Mouse (Mus musculus) liver, embryonic 11.5 days (tissue): ENCODE results near the gene Enox1. TPM values are rescaled to one million over a fixed set of nuclear protein-coding genes. Genes with fewer than 3 reads are reported as not detected.

Source experiments
- ATAC-seq: fragments of 200-750 bp; cut with Nextera tagmentation; replicated peaks from 2 replicates; pipeline ENCODE4 v1.8.0; 2017; ENCODE audit warnings: moderate number of reproducible peaks, mild to moderate bottlenecking, moderate TSS enrichment, moderate library complexity; ENCODE audit not compliant: low FRiP score
- DNase-seq: peaks from one replicate; pipeline ENCODE4 v3.0.0-alpha.2; 2017; ENCODE audit warnings: low spot score
- H3K27ac ChIP-seq: fragments of 300-500 bp; sonication (generic); 2 replicates; pipeline ENCODE4 v1.5.1; 2014; ENCODE audit warnings: mild to moderate bottlenecking, low read depth, low read length, control low read depth
- H3K27me3 ChIP-seq: fragments of 300-500 bp; sonication (generic); replicated peaks from 2 replicates; pipeline ENCODE4 v1.6.1; 2014; ENCODE audit warnings: low read length, mixed read lengths; ENCODE audit not compliant: control insufficient read depth, insufficient read depth
- H3K36me3 ChIP-seq: fragments of 300-500 bp; sonication (generic); 2 replicates; pipeline ENCODE4 v1.6.1; 2014; ENCODE audit warnings: mild to moderate bottlenecking, low read length, moderate library complexity, mixed read lengths; ENCODE audit not compliant: control insufficient read depth, insufficient read depth
- H3K4me1 ChIP-seq: fragments of 300-500 bp; sonication (generic); replicated peaks from 2 replicates; pipeline ENCODE4 v1.6.1; 2014; ENCODE audit warnings: low read length, mixed read lengths; ENCODE audit not compliant: control insufficient read depth, insufficient read depth
- H3K4me2 ChIP-seq: fragments of 300-500 bp; sonication (generic); 2 replicates; pipeline ENCODE4 v1.6.1; 2014; ENCODE audit warnings: mild to moderate bottlenecking, control low read depth, moderate library complexity
- H3K4me3 ChIP-seq: fragments of 300-500 bp; sonication (generic); 2 replicates; pipeline ENCODE4 v1.5.1; 2014; ENCODE audit warnings: low read depth, low read length, control low read depth
- H3K9ac ChIP-seq: fragments of 300-500 bp; sonication (generic); 2 replicates; pipeline ENCODE4 v1.6.1; 2014; ENCODE audit warnings: low read depth, low read length, control low read depth
- H3K9me3 ChIP-seq: fragments of 300-500 bp; sonication (generic); 2 replicates; pipeline ENCODE4 v1.6.1; 2016; ENCODE audit warnings: low read length, inconsistent platforms, mixed read lengths; ENCODE audit not compliant: control insufficient read depth
- WGBS: fragments of 180-500 bp; shearing (Covaris S2); extraction: QIAGEN DNeasy Blood & Tissue Kit; methylation state at CpG from one replicate; pipeline ENCODE4 v1.1.7; 2014; 5-methylcytosine and 5-hydroxymethylcytosine counted together
- polyA plus RNA-seq: library from polyadenylated mRNA; unstranded; fragments of >200 nt; fragmentation: Nextera tagmentation; extraction: Ambion mirVana; gene quantifications from 2 replicates; pipeline ENCODE4 v1.2.1, GENCODE M21; 2014

Gene Enox1
- polyA plus RNA-seq, 1 experiment from 2014 or later: 0.92 TPM

DNA sequence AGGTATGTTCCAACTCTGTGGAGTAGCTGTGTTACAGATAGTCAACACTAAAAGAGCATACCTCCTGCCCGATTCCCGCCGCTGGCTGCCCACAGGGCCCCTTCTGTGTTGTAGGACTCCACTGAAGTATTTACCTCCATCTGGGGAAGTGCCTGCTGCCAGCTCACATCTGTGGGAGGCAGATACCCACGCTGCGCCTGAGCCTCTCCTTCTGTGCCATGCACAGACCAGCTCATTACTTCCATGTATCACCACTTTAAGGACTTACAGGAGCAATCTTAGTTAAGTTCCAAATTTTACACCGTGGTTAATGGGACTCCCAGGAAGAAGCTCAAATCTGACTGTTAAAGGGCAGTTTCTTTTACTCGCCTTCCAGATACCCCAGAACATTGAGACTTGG is 23.7 kb downstream of the Enox1 start:
- H3K36me3 ChIP-seq: no peaks in the 10 kb centered on the region
- ATAC-seq (no peak), DNase-seq (no peak)
- no peak overlapping the region for H3K4me2 ChIP-seq
- no peaks in the 10 kb centered on the region for H3K4me1 ChIP-seq
- no peaks in the 10 kb centered on the region for H3K9me3 ChIP-seq
- WGBS: 82% methylated on average over 7 of the region's 7 CpGs
- no peak overlapping the region for H3K4me3 ChIP-seq
- no peak overlapping the region for H3K27ac ChIP-seq
- no peaks in the 10 kb centered on the region for H3K27me3 ChIP-seq
- no peak overlapping the region for H3K9ac ChIP-seq

DNA sequence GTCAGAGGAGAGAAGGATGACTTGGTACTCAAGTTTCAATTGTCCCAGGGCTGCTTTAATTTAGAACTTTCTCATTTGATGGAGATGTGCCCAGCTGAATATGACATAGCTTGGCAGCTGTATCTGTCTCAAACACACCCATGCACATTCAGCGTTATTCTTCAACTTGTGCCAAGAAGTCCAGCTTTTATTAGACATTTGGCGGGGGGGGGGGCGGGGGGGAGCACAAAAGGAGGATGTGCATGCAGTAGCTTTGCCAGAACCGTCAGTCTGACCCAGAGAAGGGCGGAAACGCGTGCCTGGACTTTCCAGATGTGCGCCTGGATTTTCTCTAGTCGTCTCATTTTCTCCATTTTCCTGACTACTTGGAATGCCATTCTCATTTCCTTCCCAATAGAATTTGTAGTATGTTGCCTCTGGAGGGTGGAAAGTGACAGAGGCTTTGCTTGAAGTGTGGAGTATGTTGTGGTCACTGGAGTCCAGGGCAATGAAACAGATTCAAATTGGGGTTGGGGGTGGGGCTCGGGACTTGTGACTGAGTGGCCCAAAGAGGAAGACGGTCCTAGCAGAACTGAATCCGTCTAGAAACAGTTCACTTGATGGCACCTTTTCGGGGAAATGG is 24.3 kb downstream of the Enox1 start:
- no peaks in the 10 kb centered on the region for H3K4me1 ChIP-seq
- H3K27me3 ChIP-seq: no peaks in the 10 kb centered on the region
- no peaks in the 10 kb centered on the region for H3K36me3 ChIP-seq
- H3K9ac ChIP-seq: no peak overlapping the region
- H3K4me3 ChIP-seq: no peak overlapping the region
- DNase-seq (no peak), ATAC-seq (no peak)
- no peaks in the 10 kb centered on the region for H3K9me3 ChIP-seq
- 66% methylated on average over 13 of the region's 13 CpGs for WGBS
- H3K4me2 ChIP-seq: no peak overlapping the region
- H3K27ac ChIP-seq: no peak overlapping the region

DNA sequence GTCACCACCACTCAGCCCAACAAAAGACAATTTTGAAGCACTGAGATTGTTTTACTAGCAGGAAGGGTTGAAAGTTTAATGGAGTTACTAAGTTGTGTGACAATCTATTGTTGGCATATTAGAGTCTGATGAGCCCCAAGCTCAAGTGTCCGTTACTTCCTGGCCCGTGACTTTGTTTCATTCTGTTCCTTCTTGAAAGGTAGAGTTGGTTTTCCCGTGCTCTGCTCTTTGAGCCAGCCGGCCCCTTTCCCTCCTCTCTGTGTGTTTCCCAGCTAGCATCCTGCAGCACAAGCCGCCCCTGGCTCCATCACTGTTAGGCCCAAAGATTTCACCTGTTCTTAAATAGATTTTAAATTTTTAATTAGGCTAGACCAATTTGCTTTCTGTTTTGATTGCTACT is 26.9 kb downstream of the Enox1 start:
- Histone ChIP-seq H3K9ac (no peak overlapping the region), H3K36me3 (no peaks in the 10 kb centered on the region), H3K9me3 (no peaks in the 10 kb centered on the region), H3K27ac (no peak overlapping the region), H3K4me3 (no peak overlapping the region), H3K4me1 (no peaks in the 10 kb centered on the region), H3K27me3 (no peaks in the 10 kb centered on the region), H3K4me2 (no peak overlapping the region)
- DNase-seq: no peak
- 82% methylated on average over 5 of the region's 5 CpGs for WGBS
- no peak for ATAC-seq

DNA sequence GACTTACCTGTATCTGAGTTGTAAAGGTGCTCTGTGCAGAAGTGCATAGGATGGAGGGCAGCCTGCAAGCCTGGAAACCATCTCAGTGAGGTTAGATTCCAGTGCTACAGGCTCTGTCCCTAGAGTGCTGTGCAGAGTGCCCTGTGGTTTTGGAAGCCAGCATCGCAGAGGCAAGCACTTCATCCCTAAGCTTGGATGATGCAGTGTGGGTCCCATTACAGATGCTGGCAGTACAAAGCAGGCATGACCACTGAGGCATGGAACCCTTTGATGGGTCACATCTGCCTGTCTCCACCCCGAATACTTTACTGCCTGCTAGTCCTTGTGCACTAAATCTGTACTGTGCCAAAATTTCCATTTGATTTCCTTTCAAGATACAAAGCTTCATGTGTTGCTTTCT is 33.6 kb downstream of the Enox1 start:
- H3K9me3 ChIP-seq: no peaks in the 10 kb centered on the region
- H3K9ac ChIP-seq: no peak overlapping the region
- no peaks in the 10 kb centered on the region for H3K27me3 ChIP-seq
- DNase-seq (no peak), ATAC-seq (no peak)
- no peak overlapping the region for H3K4me2 ChIP-seq
- no peak overlapping the region for H3K27ac ChIP-seq
- 79% methylated on average over 2 of the region's 2 CpGs for WGBS
- H3K4me3 ChIP-seq: no peak overlapping the region
- no peaks in the 10 kb centered on the region for H3K4me1 ChIP-seq
- no peaks in the 10 kb centered on the region for H3K36me3 ChIP-seq

DNA sequence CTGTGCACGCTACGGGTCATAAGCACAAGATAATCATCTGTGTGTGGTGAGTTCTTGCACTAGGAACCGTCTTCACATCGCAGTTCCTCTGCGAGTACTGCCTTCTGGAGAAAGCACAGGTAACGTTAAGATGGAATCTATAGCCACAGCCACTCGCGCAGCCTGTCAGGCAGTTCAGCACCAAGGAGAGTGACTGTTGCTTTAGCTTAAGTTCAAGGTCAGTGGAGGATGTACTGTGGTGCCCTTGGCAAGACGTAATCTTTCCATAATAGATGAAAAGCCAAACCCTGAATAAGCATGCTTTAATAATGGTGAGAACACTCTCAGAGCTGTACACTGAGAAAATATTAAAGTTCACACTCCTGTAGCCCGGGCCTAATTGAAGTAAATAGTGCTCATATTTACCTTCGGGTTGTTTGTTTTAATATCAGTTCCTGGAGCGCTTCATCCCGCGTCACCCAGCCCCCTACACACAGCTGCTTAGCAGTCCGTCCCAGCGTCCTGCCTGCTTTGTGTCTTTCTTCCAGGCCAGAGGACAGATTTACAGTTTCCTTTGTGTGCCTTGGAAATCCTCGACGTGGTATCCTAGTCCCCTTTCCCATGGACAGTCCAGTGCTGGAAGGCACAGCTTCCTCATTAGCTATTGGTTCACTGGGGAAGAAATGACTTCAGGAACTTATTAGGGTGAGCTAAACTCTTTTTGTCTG is 38.9 kb downstream of the Enox1 start:
- WGBS: 59% methylated on average over 18 of the region's 18 CpGs
- no peak for ATAC-seq
- no peak overlapping the region for H3K27ac ChIP-seq
- no peak overlapping the region for H3K4me3 ChIP-seq
- H3K36me3 ChIP-seq: no peaks in the 10 kb centered on the region
- H3K9me3 ChIP-seq: no peaks in the 10 kb centered on the region
- no peaks in the 10 kb centered on the region for H3K4me1 ChIP-seq
- H3K4me2 ChIP-seq: no peak overlapping the region
- DNase-seq: no peak
- no peak overlapping the region for H3K9ac ChIP-seq
- H3K27me3 ChIP-seq: no peaks in the 10 kb centered on the region

DNA sequence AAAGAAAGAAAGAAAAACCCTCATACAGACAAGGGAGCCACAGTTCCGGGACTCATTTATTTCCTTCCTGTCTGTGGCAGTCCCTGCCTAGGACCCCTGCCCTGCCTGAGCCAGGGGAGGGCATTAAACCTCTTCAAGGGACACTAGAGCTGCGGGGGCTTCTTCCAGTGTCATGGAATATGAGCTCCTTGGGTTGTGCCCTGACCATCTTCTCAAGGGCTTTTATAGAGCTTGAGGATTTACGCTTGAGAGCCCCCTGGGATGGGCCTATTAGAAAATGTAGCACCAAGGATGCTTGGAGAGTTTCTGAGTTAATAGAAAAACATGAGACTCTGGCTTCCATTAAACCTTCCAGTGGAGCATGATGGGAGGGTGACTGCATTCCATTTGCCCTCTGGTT is 39.7 kb downstream of the Enox1 start:
- H3K4me1 ChIP-seq: no peaks in the 10 kb centered on the region
- no peaks in the 10 kb centered on the region for H3K27me3 ChIP-seq
- WGBS: 69% methylated on average over 3 of the region's 3 CpGs
- H3K9me3 ChIP-seq: no peaks in the 10 kb centered on the region
- H3K4me3 ChIP-seq: no peak overlapping the region
- DNase-seq (no peak), ATAC-seq (no peak)
- no peak overlapping the region for H3K4me2 ChIP-seq
- H3K27ac ChIP-seq: no peak overlapping the region
- no peaks in the 10 kb centered on the region for H3K36me3 ChIP-seq
- no peak overlapping the region for H3K9ac ChIP-seq

DNA sequence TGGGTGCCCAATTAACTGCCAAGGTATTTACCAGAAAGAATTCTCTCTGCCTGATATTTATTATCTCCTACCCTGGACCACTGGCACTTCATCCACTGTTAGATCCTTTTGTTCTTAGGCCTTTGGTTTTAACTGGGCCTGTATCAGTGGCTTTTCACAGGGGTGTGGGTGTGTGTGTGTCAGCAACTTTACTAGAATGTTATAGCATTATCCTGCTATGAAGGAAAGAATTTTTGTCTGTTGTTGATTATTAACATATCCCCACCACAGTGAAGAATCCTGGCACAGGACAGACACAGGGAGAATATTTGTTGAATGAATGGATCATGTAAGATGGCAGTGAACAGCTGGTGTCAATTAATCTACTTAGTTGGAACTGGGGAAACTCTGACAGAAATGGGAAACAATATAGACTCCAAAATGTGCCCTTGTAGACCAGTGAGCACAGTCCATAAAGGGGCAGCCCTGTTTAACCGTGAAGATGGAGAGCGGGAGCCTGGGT is 40.9 kb downstream of the Enox1 start:
- Histone ChIP-seq H3K9me3 (no peaks in the 10 kb centered on the region), H3K9ac (no peak overlapping the region), H3K36me3 (no peaks in the 10 kb centered on the region), H3K27ac (no peak overlapping the region), H3K27me3 (no peaks in the 10 kb centered on the region), H3K4me3 (no peak overlapping the region), H3K4me2 (no peak overlapping the region), H3K4me1 (no peaks in the 10 kb centered on the region)
- ATAC-seq: no peak
- DNase-seq: no peak
- WGBS: 74% methylated on average over 2 of the region's 2 CpGs

DNA sequence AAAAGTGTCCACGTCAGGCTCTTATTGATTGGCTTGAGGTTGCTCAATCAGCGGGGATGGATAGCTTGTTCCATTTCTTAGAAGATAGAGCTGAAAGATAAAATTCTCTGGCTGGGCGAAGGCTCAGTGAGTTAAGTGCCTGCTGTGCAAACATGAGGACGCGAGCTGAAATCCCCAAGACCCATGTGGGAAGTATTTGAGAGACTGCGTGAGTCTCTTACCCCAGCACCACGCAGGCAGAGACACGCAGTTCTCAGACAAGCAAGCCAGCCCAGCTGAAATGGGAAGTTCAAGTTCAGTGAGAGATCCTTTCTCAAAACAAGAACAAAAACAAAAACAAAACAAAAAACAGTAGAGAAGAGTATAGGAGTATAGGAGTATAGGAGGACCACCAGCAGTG is 54.3 kb downstream of the Enox1 start:
- H3K4me3 ChIP-seq: no peak overlapping the region
- H3K27me3 ChIP-seq: no peaks in the 10 kb centered on the region
- H3K9ac ChIP-seq: no peak overlapping the region
- H3K27ac ChIP-seq: no peak overlapping the region
- ATAC-seq (no peak), DNase-seq (no peak)
- H3K4me2 ChIP-seq: no peak overlapping the region
- H3K36me3 ChIP-seq: no peaks in the 10 kb centered on the region
- no peaks in the 10 kb centered on the region for H3K4me1 ChIP-seq
- H3K9me3 ChIP-seq: no peaks in the 10 kb centered on the region
- 72% methylated on average over 8 of the region's 8 CpGs for WGBS

DNA sequence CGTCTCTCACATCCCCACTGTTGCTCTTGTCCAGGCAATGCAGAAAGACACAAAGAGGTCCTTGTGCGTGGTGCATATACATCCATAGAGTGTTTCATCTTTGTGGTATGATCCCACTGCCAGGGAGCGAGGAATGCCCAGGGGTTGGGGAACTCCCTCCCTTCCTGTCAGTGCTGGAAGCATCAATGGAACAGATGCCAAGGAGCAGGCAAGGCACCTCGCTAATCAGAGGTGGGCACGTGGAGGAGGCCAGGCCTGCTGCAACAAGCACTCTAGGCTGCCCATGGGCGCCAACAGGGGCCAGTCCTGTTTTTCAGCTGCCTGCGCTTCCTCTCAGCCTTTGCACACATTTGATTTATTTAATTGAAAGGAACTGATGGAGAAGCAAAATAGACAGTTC is 56.6 kb downstream of the Enox1 start:
- no peaks in the 10 kb centered on the region for H3K4me1 ChIP-seq
- no peak for DNase-seq
- no peaks in the 10 kb centered on the region for H3K36me3 ChIP-seq
- H3K27ac ChIP-seq: no peak overlapping the region
- H3K9ac ChIP-seq: no peak overlapping the region
- H3K4me3 ChIP-seq: no peak overlapping the region
- H3K9me3 ChIP-seq: no peaks in the 10 kb centered on the region
- no peaks in the 10 kb centered on the region for H3K27me3 ChIP-seq
- no peak for ATAC-seq
- H3K4me2 ChIP-seq: no peak overlapping the region
- 71% methylated on average over 7 of the region's 7 CpGs for WGBS
